Mouse (Mus musculus) thymus, postnatal 14 days (tissue): ENCODE measurements around the gene Tmem45b.

Experiments used
- DNase-seq: peaks from one replicate; pipeline ENCODE4 v3.0.0; 2021

Tmem45b gene

DNA sequence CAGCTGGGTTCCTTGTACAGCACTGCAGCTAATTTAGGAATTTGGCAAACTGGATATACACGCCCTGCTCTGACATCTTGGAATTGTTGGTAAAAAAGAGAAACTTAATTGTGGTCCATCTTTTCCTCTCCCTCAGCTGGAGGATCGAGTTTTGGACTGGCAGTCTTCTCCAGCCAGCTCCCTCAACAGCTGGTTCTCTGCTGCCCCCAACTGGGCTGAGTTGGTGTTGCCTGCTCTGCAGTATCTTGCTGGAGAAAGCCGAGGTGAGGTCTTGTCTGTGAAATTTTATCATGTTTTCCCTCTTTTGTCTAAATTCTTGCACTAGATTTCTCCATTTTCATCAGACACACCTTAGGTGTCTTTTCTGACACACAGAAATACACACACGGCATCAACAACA lies 63.8 kb downstream of the Tmem45b start:
- peak; percentile 74 for DNase-seq

DNA sequence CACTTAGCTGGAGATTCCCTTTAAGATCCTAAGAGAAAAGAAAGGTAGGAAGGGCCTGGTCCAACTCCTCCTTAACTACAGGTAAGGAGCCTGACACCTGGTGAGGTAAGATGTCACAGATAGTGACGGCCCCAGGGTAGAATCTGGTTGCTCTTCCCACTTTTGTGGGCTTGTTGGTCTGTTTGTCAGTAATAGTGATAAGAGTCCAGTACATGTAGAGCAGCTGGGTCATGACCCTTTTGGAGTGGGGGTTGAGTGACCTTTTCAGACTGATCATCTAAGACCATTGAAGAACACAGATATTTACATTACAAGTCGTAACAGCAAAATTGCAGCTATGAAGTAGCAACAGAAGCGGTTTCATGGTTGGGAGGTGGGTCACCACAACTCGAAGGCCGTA lies 77.1 kb downstream of the Tmem45b start:
- DNase-seq, result no peak

DNA sequence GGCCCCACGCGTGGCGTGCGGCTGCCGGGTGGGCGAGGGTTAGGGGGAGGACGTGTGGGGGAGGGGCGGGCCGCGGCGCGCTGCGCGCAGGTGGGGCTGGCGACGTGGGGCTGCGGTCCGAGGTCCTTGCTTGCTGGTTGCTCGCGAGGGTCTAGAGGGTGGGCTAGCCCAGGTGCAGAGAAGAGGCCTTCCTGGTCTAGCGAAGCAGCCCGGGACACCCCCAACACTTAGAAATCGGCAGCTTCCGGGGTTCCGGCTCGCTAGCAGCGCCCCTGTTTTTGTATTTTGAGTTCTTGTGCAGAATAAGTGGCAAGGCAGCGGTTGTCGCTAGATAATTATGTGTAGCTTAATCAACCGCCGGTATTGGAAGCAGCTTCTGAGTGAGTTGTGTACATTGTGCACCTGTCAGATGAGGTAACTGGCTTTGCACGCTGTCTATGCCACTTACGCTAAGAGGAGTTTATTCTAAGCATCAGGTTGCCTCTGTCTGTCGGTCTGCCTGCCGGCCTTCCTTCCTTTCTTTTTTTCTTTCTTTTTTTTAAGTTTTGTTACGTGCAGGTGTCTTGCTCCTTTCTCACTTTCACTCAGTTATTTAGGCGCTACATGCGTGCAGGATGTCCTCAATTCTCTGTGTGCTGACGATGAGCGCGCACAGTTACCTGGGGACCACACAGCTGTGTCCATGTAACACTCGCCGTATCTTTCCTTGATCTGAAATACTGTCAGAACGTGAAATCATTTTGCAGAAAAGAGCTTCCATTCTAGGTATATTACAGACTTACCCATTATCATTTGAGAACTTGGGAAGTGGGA lies 77.7 kb downstream of the Tmem45b start:
- DNase-seq, result peak; percentile 26

DNA sequence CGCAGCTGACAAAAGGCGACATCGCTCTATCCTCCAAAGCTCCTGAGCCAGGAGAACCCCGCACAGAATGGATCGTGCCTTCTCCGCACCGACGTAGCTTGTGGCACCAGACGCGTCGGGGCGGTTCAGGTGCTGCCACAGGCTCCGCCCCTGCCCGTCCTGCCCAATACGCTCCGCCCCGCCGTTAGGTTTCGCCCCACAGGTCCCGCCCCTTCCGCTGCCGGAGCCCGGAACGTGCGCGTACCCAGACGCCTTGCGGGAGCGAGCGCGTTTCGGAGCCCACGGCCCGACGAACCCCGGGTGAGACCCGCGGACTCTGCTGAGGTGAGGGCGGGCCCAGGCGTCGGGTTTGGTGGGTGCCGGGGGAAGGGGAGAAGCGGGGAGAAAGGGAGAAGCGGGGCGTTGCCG lies 78.3 kb downstream of the Tmem45b start, which contains the start of gene Nfrkb:
Gene Nfrkb (plus strand): TSS at position 246 of the 408 bp plus-strand sequence.
- DNase-seq, result peak; percentile 98

DNA sequence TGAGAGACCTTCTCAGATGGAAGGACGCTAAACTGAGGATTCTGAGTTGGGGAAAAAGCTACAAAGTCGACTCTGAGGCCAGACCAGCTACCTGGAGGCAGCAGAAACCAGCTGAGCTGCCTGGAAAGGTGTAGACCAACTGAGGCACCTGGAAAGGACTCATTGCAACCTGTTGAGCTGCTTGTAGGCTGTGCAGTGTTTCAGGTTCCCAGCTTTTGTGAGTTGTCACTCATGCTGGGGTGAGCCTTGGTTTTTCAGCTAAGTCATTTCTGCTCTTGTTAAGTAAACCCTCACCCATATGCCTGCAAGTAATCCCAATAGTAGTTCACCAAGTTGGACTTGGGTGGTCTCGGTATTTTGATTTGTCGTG lies 78.8 kb downstream of the Tmem45b start:
- DNase-seq, result peak; percentile 23

DNA sequence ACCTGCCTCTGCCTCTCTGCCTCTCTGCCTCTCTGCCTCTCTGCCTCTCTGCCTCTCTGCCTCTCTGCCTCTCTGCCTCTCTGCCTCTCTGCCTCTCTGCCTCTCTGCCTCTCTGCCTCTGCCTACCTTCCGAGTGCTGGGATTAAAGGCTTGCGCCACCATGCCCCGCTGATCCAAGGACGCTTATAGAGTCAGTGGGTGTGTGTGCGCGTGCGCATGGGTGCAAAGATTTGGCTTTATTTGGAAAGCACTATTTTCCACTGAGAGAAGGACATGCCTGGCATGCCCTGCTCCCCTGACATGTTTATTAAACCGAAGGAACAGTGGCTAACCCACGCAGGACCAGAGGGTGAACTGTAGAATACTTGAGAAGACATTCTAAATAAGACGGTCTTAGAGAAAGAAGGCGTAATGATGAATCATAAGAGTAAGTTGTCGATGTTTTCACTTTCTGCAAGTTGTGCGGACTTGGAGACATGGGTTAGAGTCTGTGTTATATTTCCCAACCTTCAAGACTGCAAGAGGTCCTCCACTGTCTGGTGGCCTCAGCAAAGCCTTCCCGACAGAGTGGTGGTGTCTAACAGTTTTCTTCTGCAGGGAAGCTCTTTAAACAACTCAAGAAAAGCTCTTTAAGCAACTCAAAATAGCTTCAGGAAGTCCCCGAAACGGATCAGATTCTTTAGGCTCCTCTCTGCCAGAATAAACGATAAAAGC lies 79.3 kb downstream of the Tmem45b start:
- DNase-seq, result no peak

DNA sequence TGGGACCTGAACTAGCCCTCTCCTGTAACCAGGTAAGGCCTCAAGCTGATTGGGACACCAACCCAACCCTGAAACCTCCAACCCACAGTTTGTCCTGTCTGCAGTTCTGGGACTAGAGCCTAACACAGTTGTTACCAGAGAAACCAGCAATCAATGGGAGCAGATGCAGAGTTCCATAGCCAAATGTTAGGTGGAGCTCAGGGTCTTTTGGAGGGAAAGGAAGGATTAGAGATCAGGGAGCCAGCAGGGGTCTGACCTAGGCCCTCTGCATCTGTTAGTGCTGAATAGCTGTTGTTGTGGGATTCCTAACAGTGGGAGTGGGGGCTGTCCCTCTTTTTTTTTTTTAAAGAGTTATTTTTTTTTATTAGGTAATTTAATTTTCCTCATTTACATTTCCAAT lies 87.6 kb downstream of the Tmem45b start:
- DNase-seq, result no peak
